Mouse (Mus musculus) kidney, adult 18-20 months (tissue): ENCODE results near the gene 4932438H23Rik.

Source experiments
- DNase-seq: peaks from one replicate; pipeline ENCODE4 v3.0.0; 2021

The 4932438H23Rik gene

DNA sequence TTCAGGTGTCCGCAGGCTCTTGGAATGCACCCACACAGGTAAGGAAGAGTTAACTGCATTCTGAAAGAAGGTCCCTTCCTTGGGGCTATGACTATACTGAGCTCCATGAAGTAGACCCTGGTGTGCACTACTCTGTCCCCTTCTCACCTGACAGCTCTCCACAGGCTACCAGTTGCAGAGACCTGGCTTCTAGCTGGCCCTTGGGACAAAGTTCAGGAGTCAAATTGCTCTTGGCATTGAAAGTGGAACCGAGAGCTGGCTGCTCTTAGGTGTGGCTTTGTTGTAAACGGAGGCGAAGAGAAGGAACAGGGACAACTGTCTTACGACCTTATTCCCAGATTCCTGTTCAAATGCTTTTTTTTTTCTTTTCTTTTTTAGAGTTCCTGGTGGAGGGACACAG lies 39.8 kb downstream of the 4932438H23Rik start:
- peak; percentile 28 for DNase-seq

DNA sequence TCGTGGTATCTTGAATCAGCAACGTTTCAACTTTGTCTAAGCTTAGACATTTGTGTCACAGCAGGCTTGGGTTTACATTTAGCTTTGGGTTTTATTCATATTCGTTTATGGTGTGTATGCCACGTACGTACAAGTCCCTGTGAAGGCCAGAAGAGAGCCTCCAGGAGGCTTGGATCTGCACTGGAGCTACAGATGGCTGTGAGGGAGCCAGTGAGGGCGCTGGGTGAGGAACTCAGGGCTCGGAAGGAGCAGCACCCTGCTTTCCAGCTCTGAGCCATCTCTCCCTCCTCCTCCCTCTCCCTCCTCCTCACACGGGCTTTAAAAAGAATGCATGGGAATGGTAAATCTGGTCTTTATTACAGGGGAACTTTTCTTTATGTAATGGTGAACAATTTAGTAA lies 41.3 kb downstream of the 4932438H23Rik start:
- no peak for DNase-seq

DNA sequence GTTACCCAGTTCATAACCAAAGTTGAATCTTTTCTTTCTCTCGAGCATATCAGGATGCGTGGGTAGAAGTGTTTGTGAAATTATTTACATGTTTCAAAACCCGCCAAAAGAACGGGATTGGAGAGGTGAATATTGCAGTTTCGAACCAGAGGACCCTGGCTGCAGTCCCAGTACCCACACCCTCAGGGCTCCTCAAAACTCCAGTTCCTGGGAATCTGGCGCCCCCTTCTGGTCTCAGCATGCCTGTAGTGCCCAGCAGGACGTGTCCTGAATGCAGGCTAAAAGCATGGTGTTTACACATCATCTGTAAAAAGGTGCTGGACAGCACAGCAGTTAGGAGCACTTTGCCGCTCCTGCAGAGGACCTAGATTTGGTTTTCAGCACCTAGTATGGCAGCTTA lies 49.4 kb downstream of the 4932438H23Rik start:
- peak; percentile 47 for DNase-seq

DNA sequence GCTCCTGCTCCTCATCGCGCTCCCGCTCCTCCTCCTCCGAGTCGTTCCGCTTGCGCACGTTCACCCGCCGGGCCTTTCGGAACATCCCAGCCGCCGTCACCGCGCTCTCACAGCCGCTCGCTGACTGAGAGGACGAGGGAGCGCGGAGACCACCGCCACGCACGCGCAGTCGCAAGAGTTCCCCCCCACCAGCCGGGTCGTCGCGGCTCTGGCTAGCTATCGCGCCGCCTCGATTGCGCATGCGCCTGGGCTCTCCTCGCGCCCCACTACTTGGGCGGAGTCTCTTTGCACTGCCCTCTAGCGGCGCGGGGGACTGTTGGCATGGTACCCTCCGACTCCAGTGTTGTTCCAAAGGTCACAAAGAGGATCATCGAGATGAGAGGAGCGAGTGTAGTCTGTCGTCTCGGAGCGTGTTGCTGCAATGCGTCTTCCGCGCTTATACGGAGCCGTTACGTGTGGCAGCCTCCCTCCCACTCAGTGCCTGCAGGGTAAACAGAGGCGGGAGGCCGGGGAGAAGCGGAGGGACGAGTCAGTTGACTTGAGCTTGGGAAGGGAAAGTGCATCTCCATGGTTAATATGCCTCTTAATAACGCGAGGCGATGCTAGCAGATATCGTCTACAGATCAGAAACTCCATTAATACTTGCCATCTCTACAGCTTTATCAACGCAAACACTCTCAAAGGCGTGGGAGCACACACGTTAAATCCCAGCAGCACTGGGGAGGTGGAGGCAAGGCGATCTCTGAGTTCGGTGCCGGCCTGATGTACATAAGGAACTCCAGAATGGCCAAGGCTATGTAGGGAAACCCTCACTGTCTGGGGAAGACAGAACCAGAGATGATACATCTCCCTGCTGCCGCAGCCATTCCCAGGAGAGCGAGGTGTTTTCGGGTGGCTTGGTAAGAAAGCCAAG lies 50.4 kb downstream of the 4932438H23Rik start, which contains the start of gene Paxbp1:
Gene Paxbp1 (minus strand): TSS at position 274 of the 913 bp plus-strand sequence.
- peak; percentile 98 for DNase-seq

GRCm38 (mm10) chr16:91043461-91044248 lies 51.3 kb downstream of the 4932438H23Rik start:
- DNase-seq: peak; percentile 60

DNA sequence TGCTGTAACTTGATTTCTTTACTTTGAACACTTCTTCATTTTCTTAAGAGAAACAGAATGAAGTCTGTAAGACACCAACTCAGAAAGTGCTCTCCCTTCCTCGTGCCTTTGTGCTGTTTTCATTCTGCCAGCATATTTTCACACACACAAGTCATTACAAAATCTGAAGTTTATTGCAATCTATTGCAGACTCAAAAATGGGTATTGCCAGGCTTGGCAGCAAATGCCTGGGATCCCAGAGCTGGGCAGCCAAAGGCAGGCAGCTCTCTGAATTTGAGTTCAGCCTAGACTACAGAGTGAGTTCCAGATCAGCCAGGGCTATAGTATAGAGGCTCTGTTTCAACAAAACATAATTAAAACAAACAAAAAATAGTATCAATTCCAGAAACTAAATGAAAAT lies 52.3 kb downstream of the 4932438H23Rik start:
- no peak for DNase-seq

GRCm38 (mm10) chr16:91035866-91036265 lies 59.1 kb downstream of the 4932438H23Rik start:
- no peak for DNase-seq

DNA sequence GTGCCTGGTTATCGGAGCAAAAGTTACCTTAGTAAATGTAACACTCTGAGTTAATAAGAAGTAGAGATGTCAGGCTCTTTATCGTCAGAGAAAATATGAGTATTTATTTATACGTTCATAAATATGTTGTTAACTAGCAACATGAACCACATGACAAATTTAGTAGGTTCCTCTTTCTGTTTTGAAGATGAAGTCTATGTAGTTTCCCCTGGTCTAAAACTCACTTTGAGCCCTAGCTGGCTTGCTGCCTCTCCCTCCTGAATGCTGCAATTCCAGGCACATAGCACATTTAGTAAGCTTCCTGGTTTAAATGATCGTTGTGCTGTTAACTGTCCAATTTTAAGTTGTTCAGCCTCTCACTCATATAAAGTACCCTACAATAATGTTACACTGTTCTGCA lies 64.2 kb downstream of the 4932438H23Rik start:
- no peak for DNase-seq

DNA sequence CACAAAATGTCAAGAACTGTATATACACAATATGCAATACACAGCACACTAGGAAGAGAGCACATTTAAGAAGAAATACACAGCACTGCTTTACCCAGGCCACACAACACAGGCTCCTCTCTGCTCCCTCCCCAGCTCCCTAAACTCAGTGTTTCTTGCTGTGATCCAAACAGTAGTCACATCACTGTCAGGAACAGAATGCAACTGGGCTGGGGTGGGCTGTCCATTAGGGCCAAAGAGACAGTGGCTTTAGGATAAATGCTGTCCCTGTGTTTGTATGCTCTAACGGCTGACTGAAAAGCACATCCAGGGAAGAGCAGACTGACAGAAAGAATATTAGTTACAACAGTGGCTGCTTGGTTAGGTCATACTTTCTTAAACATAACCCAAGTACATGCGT lies 65.0 kb downstream of the 4932438H23Rik start:
- no peak for DNase-seq

- DNase-seq: no peak
Measured at GRCm38 (mm10) chr16:91029161-91029743, 65.7 kb downstream of the 4932438H23Rik start.

- no peak for DNase-seq
Measured at GRCm38 (mm10) chr16:91026290-91026689, 68.6 kb downstream of the 4932438H23Rik start.

- DNase-seq: no peak
Measured at GRCm38 (mm10) chr16:91023384-91023783, 71.5 kb downstream of the 4932438H23Rik start.

DNA sequence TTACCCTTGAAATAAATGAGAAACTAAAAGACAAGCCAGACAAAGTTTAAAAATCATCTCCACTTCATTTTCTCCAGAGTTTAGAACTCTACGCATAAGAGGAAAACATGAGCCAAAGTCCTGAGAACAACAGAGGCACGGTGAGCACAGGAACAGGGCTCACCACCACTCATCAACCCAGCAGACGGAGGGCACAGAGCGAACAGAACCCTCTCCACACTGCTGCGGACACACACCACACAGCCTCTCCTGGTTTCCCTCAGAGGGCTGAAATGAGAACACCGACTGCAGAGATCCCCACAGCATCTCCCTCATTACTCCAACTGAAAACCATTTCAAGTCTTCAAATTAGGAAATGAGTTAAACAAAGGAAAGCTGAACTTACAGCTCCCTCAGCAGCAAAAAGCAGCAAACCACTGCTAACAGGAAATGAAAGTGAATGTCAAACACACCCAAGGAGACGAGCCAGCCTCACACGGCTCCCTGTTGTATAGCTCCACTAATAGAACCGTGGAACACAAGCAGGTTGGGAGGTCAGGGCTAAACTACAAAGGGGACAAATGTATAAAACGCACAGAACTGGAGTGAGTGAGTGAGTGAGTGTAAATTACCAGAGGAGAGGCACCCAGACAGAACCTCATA lies 74.0 kb downstream of the 4932438H23Rik start:
- no peak for DNase-seq

- no peak for DNase-seq
Measured at GRCm38 (mm10) chr16:91019476-91019875, 75.4 kb downstream of the 4932438H23Rik start.

DNA sequence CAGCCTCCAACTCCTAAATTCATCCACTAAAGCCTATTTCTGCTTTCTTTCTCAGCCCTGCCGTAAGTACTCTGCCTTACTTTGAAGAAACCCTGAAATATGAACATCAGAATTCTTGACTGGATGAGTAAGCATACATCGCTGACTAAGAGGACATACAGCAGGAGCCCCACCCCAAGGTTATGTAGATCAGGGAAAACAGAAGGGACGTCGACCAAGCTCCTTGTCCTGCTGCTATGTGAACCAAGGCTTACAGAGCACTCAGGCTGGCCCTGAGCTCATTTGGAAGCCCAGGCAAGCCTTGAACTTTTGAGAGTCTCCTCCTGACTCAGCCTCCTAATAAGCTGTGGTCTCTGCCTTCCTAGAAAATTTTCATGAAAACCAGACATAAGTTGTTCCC lies 79.2 kb downstream of the 4932438H23Rik start:
- no peak for DNase-seq

- DNase-seq: no peak
Measured at GRCm38 (mm10) chr16:91011847-91012246, 83.1 kb downstream of the 4932438H23Rik start.

- DNase-seq: peak; percentile 90
Measured at GRCm38 (mm10) chr16:91011021-91011683, 83.8 kb downstream of the 4932438H23Rik start, which contains the start of gene Synj1. TSS of gene Synj1 (minus strand) at chr16:91011308.

DNA sequence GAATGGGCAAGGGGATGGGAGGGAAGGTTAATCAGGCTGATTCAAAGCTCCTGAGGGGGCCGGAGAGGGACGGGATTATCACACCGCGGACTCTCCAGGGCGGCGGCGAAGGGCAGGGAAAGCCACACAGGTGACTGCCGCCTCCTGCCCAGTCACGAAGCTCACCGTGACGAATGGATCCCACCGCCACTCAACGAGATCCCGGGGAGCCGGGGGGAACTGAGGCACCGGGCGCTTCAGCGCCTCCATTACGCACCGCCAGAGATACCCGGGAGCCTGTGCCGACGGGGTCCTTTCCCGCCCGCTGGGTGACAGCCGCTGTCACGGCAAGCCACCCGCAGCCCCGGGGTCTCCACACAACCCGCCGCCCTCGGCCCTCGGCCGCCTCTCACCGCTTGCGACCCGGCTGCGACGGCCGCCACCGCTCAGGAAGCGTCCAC lies 84.3 kb downstream of the 4932438H23Rik start:
- DNase-seq: no peak

- DNase-seq: no peak
Measured at GRCm38 (mm10) chr16:91009942-91010529, 84.9 kb downstream of the 4932438H23Rik start.

DNA sequence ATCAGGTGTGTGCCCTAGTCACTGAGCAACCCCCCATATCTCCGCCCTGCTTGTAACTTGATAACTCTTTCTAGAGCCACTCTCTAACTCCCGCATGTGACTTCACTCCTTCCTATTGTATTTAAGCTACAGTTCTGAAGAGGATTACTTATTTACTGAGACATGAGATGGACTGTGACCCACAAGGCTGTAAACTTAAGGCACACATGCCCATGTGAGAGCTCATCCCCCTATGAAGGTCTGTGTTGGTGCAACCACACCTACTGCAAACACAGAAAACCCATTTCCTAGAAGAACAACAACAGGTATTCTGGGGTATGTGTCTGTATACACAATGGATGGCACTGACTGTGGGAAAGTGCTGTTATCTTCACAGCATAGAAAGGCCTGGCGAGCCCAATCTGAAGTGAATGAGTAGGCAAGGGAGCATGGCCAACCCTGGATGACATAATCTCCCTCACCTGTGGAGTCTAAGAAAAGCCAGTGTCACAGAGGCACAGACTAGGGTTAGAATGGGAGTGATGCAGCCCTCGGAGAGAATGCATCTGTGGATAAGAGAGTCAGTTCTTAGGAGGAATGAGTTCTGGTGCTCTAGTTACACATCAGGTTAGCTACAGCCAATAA lies 89.9 kb downstream of the 4932438H23Rik start:
- DNase-seq: no peak
